Mouse (Mus musculus) kidney, embryonic 16.5 days (tissue): Measurements from ENCODE around the gene Tbc1d5. TPM values are rescaled to one million over a fixed set of nuclear protein-coding genes. Genes with fewer than 3 reads are reported as not detected.

ENCODE experiments used
- ATAC-seq: fragments of 200-750 bp; cut with Nextera tagmentation; 2 replicates; pipeline ENCODE4 v1.8.0; 2017; ENCODE audit warnings: moderate TSS enrichment; ENCODE audit not compliant: low FRiP score, low TSS enrichment
- H3K27ac ChIP-seq: fragments of 300-500 bp; sonication (generic); 2 replicates; pipeline ENCODE4 v1.5.1; 2014; ENCODE audit warnings: low read length
- H3K27me3 ChIP-seq: fragments of 300-500 bp; sonication (generic); 2 replicates; pipeline ENCODE4 v1.6.1; 2014; ENCODE audit warnings: low read length, control low read depth, mixed read lengths; ENCODE audit not compliant: insufficient read depth
- H3K36me3 ChIP-seq: fragments of 300-500 bp; sonication (generic); 2 replicates; pipeline ENCODE4 v1.6.1; 2014; ENCODE audit warnings: low read length, control low read depth, mixed read lengths; ENCODE audit not compliant: insufficient read depth
- H3K4me1 ChIP-seq: fragments of 300-500 bp; sonication (generic); 2 replicates; pipeline ENCODE4 v1.6.1; 2014; ENCODE audit warnings: low read length, control low read depth, mixed read lengths; ENCODE audit not compliant: insufficient read depth
- H3K4me2 ChIP-seq: fragments of 300-500 bp; sonication (generic); replicated peaks from 2 replicates; pipeline ENCODE4 v1.6.1; 2014; ENCODE audit warnings: low read depth, low read length
- H3K4me3 ChIP-seq: fragments of 300-500 bp; sonication (generic); 2 replicates; pipeline ENCODE4 v1.5.1; 2014; ENCODE audit warnings: mild to moderate bottlenecking, low read length
- H3K9ac ChIP-seq: fragments of 300-500 bp; sonication (generic); replicated peaks from 2 replicates; pipeline ENCODE4 v1.6.1; 2014; ENCODE audit warnings: low read length
- H3K9me3 ChIP-seq: fragments of 300-500 bp; sonication (generic); 2 replicates; pipeline ENCODE4 v1.6.1; 2016; ENCODE audit warnings: low read length, control low read depth
- WGBS: fragments of 180-500 bp; shearing (Covaris S2); extraction: QIAGEN DNeasy Blood & Tissue Kit; methylation state at CpG from one replicate; pipeline ENCODE4 v1.1.7; 2014; 5-methylcytosine and 5-hydroxymethylcytosine counted together
- polyA plus RNA-seq: library from polyadenylated mRNA; unstranded; fragments of >200 nt; fragmentation: Nextera tagmentation; extraction: Ambion mirVana; gene quantifications from 2 replicates; pipeline ENCODE4 v1.2.1, GENCODE M21; 2015

Gene Tbc1d5
- polyA plus RNA-seq, 1 experiment from 2014 or later: 12.2 TPM

- 95% methylated on average over 3 of the region's 3 CpGs for WGBS
- no peaks in the 10 kb centered on the region for H3K4me1 ChIP-seq
- ATAC-seq: no peak
- no peak overlapping the region for H3K27ac ChIP-seq
- H3K27me3 ChIP-seq: no peaks in the 10 kb centered on the region
- no peaks in the 10 kb centered on the region for H3K36me3 ChIP-seq
- no peak overlapping the region for H3K4me3 ChIP-seq
- H3K9ac ChIP-seq: no peak overlapping the region
- no peaks in the 10 kb centered on the region for H3K9me3 ChIP-seq
- no peak overlapping the region for H3K4me2 ChIP-seq
These were observed 311.9 kb downstream of the Tbc1d5 start for GRCm38 (mm10) chr17:50867297-50867696.

GRCm38 (mm10) chr17:50864781-50865180 is 314.4 kb downstream of the Tbc1d5 start:
- Histone ChIP-seq H3K9ac (no peak overlapping the region), H3K27ac (no peak overlapping the region), H3K4me1 (no peaks in the 10 kb centered on the region), H3K9me3 (no peaks in the 10 kb centered on the region), H3K36me3 (no peaks in the 10 kb centered on the region), H3K27me3 (no peaks in the 10 kb centered on the region), H3K4me3 (no peak overlapping the region), H3K4me2 (no peak overlapping the region)
- 89% methylated on average over 1 of the region's 1 CpGs for WGBS
- no peak for ATAC-seq

GRCm38 (mm10) chr17:50853220-50853619 is 325.9 kb downstream of the Tbc1d5 start:
- Histone ChIP-seq H3K36me3 (no peaks in the 10 kb centered on the region), H3K4me1 (0 out of 2 replicates have a peak, but pooled peaks cover 2% of the 10 kb centered on the region), H3K9ac (no peak overlapping the region), H3K27me3 (no peaks in the 10 kb centered on the region), H3K4me3 (no peak overlapping the region), H3K4me2 (no peak overlapping the region), H3K9me3 (no peaks in the 10 kb centered on the region), H3K27ac (no peak overlapping the region)
- WGBS: 17% methylated on average over 3 of the region's 3 CpGs
- ATAC-seq: no peak

DNA sequence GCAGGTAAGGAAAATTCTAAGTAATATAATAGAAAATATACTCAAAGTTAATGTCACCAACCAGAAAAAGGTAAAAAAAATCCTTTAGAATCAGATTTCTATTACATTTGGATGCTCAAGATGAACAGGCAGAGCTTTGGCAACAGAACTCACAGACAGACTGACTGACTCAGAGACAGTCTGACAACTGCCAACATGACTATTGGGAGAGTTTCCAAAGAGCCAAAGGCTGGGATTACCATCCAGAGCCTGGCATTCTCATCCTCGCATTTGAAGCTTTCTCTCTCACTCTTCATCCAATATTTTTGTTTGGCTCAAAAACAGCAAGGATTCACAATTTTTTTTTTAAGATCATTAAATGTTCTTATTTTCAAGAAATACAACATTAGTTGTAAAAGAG is 327.8 kb downstream of the Tbc1d5 start:
- no peak overlapping the region for H3K4me2 ChIP-seq
- H3K4me3 ChIP-seq: no peak overlapping the region
- no peaks in the 10 kb centered on the region for H3K27me3 ChIP-seq
- no peak for ATAC-seq
- H3K27ac ChIP-seq: no peak overlapping the region
- no peak overlapping the region for H3K9ac ChIP-seq
- 93% methylated on average over 1 of the region's 1 CpGs for WGBS
- 0 out of 2 replicates have a peak, but pooled peaks cover 2% of the 10 kb centered on the region for H3K4me1 ChIP-seq
- H3K36me3 ChIP-seq: no peaks in the 10 kb centered on the region
- no peaks in the 10 kb centered on the region for H3K9me3 ChIP-seq

DNA sequence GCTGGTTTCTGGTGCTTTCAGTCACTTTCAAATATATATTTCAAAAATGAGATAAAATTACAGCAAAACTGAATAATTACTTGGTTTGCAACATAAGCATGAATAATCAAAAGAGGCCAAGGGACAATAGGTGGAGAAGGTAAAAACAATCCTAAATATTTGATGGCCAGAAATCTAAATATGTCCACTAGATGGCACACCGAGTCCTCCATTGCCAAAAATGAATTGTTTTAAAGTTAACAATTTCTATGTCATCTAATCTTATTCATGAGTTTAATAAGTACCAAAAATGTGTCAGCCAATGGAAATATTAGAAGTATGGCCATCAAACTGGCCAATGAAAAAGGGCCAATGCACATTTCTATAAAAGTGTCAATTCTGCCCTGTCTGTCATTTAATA is 365.1 kb downstream of the Tbc1d5 start:
- H3K4me3 ChIP-seq: no peak overlapping the region
- H3K27me3 ChIP-seq: no peaks in the 10 kb centered on the region
- H3K27ac ChIP-seq: no peak overlapping the region
- no peaks in the 10 kb centered on the region for H3K4me1 ChIP-seq
- H3K9me3 ChIP-seq: no peaks in the 10 kb centered on the region
- no peak overlapping the region for H3K9ac ChIP-seq
- WGBS: 64% methylated on average over 1 of the region's 1 CpGs
- no peak overlapping the region for H3K4me2 ChIP-seq
- no peaks in the 10 kb centered on the region for H3K36me3 ChIP-seq
- no peak for ATAC-seq

DNA sequence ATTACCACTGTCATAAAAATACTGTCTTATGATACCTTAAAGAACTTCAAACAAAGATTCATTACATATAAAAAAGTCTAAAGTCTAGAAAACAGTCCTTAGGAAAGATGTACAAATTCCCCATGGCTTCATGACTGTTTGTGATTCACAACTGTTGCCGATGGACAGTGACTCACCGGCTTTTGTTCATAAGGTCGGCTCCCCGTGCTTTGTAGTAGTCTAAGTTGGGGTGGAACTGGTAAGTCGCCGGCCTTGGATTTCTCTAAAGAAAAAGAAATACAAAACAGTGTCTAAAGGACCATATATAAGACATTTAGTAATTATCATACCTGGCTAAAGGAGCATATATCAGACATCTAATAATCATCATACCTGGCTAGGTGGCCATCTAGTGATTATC is 365.6 kb downstream of the Tbc1d5 start:
- H3K4me1 ChIP-seq: no peaks in the 10 kb centered on the region
- H3K4me3 ChIP-seq: no peak overlapping the region
- H3K27me3 ChIP-seq: no peaks in the 10 kb centered on the region
- H3K36me3 ChIP-seq: no peaks in the 10 kb centered on the region
- no peak overlapping the region for H3K27ac ChIP-seq
- no peak for ATAC-seq
- H3K4me2 ChIP-seq: no peak overlapping the region
- H3K9ac ChIP-seq: no peak overlapping the region
- H3K9me3 ChIP-seq: no peaks in the 10 kb centered on the region
- WGBS: 89% methylated on average over 6 of the region's 6 CpGs

- no peak for ATAC-seq
- WGBS: 89% methylated on average over 1 of the region's 1 CpGs
- H3K9ac ChIP-seq: no peak overlapping the region
These were observed 373.5 kb downstream of the Tbc1d5 start for GRCm38 (mm10) chr17:50805631-50806030.

DNA sequence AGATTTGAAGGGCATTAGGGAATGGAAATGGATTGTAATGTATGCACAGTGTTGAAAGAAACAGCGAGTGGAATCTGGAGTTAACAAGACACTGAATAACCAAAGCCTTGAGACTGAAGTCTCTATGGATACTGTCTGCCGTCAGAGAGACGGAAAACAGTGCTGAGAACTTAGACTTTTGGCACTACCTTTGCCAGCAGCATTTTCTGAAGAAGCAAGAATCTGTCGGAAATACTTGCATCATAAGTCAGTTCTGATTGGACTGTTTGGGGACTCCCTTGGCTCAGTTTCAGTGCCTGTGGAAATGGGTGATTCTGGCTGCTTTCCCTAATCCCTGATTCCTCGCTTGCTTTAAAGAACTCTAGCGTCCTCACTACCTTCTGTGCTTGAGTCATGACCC is 375.9 kb downstream of the Tbc1d5 start:
- Histone ChIP-seq H3K4me2 (no peak overlapping the region), H3K27me3 (no peaks in the 10 kb centered on the region), H3K36me3 (no peaks in the 10 kb centered on the region), H3K4me1 (no peaks in the 10 kb centered on the region), H3K27ac (no peak overlapping the region), H3K9ac (no peak overlapping the region), H3K4me3 (no peak overlapping the region), H3K9me3 (no peaks in the 10 kb centered on the region)
- ATAC-seq: no peak
- 81% methylated on average over 6 of the region's 6 CpGs for WGBS

More at GRCm38 (mm10) chr17:50805631-50806030, 373.5 kb downstream of the Tbc1d5 start:
- Histone ChIP-seq H3K4me3 (no peak overlapping the region), H3K27me3 (no peaks in the 10 kb centered on the region), H3K4me2 (no peak overlapping the region), H3K36me3 (no peaks in the 10 kb centered on the region), H3K27ac (no peak overlapping the region), H3K9me3 (no peaks in the 10 kb centered on the region), H3K4me1 (no peaks in the 10 kb centered on the region)

DNA sequence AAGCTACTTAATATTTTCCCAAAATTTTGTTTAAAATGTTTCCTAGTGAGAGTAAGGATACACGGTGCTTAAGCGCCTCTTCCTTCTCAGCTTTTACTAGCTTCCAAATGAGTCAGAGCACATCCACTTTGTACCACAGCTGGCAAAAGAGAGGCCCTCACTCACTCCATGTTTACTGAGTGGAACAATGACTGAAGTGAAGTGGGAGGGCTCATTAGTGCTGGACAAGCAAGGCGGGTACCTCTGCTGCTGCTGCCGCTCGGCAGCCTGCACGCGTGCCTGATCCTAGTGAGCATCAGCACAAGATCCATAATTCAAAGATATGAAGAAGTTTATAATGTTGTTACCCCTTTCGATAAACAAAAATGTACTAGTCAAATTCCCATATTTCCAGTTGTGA is 376.8 kb downstream of the Tbc1d5 start:
- H3K27me3 ChIP-seq: no peaks in the 10 kb centered on the region
- no peak for ATAC-seq
- no peak overlapping the region for H3K27ac ChIP-seq
- WGBS: 80% methylated on average over 8 of the region's 8 CpGs
- H3K9me3 ChIP-seq: no peaks in the 10 kb centered on the region
- H3K4me1 ChIP-seq: no peaks in the 10 kb centered on the region
- H3K4me3 ChIP-seq: no peak overlapping the region
- H3K9ac ChIP-seq: no peak overlapping the region
- H3K4me2 ChIP-seq: no peak overlapping the region
- H3K36me3 ChIP-seq: no peaks in the 10 kb centered on the region

DNA sequence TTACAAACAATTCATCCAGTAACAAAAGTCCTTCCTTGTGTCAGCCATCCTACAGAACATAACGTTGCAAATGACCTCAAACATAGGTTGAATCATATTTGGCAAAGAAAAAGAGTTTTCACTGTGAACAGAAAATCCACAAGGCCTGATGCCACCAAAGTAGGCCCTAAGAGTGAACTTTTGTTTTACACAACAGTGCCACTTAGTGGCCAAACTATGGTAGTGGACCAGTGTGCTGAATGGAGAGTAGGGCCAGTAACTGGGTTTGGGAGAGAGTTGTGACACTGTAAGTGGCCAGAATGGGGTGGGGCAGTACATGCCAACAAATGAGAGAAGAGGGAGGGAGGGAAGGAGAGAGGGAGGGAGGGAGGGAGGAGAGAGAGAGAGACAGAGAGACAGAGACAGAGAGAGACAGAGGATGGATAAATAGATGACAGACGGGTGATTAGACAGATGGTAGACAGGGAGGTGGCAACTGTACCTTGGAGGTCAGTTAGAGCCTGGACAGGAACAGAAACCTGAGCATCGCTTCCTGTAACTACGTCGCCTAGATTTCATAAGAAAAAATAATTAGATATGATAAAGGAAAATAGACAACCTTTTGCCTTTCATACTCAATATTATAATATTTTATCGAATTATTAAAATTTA is 383.6 kb downstream of the Tbc1d5 start:
- no peak overlapping the region for H3K9ac ChIP-seq
- 70% methylated on average over 6 of the region's 6 CpGs for WGBS
- ATAC-seq: peak; percentile 85
- no peaks in the 10 kb centered on the region for H3K9me3 ChIP-seq
- no peaks in the 10 kb centered on the region for H3K36me3 ChIP-seq
- no peak overlapping the region for H3K27ac ChIP-seq
- H3K4me2 ChIP-seq: no peak overlapping the region
- H3K4me3 ChIP-seq: no peak overlapping the region
- no peaks in the 10 kb centered on the region for H3K4me1 ChIP-seq
- no peaks in the 10 kb centered on the region for H3K27me3 ChIP-seq
